Mouse (Mus musculus): ENCODE data around the gene Galnt12. TPM values are rescaled to one million over a fixed set of nuclear protein-coding genes. Genes with fewer than 3 reads are reported as not detected.

The Galnt12 gene
- total and polyA plus RNA-seq, 3 experiments = not detected

GRCm38 (mm10) chr4:47092387-47093021 lies 795 bp downstream of the Galnt12 start:
- no peak for ATAC-seq (ENCODE audit: extremely low read depth, insufficient number of reproducible peaks, low FRiP score, poor library complexity, severe bottlenecking)
- Histone ChIP-seq H3K4me3 (ENCODE audit: low read depth, low read length) (peak overlapping the region; percentile 23; the same call in 1 of the 2 replicates), H3K4me1 (ENCODE audit: insufficient read depth, low read depth, low read length) (no peaks in the 10 kb centered on the region), H3K9me3 (replicated peaks) (peaks cover 63% of the 10 kb centered on the region), H3K27me3 (ENCODE audit: insufficient read depth, low read length) (no peaks in the 10 kb centered on the region; the same call in 1 of the 2 replicates), H3K36me3 (replicated peaks) (no peaks in the 10 kb centered on the region)
- DNase-seq (ENCODE audit: low spot score) = no peak
- TF ChIP-seq POLR2AphosphoS5 (IDR thresholded peaks at IDR 0.05; ENCODE audit: insufficient replicate concordance, low read depth, low read length) (no peak), GATA1 (IDR thresholded peaks at IDR 0.05; ENCODE audit: borderline replicate concordance, low read length) (no peak), GATA2 (IDR thresholded peaks at IDR 0.05; ENCODE audit: borderline replicate concordance, low read depth, low read length) (no peak), TAL1 (conservative IDR thresholded peaks at IDR 0.05; ENCODE audit: low read depth, low read length) (no peak), CTCF (IDR thresholded peaks at IDR 0.05; ENCODE audit: low read depth, low read length) (no peak)

- no peak for DNase-seq (ENCODE audit: low spot score)
- Histone ChIP-seq H3K9me3 (replicated peaks) (peaks cover 69% of the 10 kb centered on the region), H3K27me3 (ENCODE audit: insufficient read depth, low read length) (no peaks in the 10 kb centered on the region; the same call in 1 of the 2 replicates), H3K4me3 (ENCODE audit: low read depth, low read length) (no peak overlapping the region), H3K36me3 (replicated peaks) (no peaks in the 10 kb centered on the region), H3K4me1 (ENCODE audit: insufficient read depth, low read depth, low read length) (no peaks in the 10 kb centered on the region)
- TF ChIP-seq GATA2 (IDR thresholded peaks at IDR 0.05; ENCODE audit: borderline replicate concordance, low read depth, low read length) = no peak
- TF ChIP-seq TAL1 (conservative IDR thresholded peaks at IDR 0.05; ENCODE audit: low read depth, low read length) = no peak
- no peak for TF ChIP-seq POLR2AphosphoS5 (IDR thresholded peaks at IDR 0.05; ENCODE audit: insufficient replicate concordance, low read depth, low read length)
- no peak for TF ChIP-seq GATA1 (IDR thresholded peaks at IDR 0.05; ENCODE audit: borderline replicate concordance, low read length)
- TF ChIP-seq CTCF (IDR thresholded peaks at IDR 0.05; ENCODE audit: low read depth, low read length) = no peak
- no peak for ATAC-seq (ENCODE audit: extremely low read depth, insufficient number of reproducible peaks, low FRiP score, poor library complexity, severe bottlenecking)
Observed at GRCm38 (mm10) chr4:47093161-47093560, 1.5 kb downstream of the Galnt12 start.

- no peak for ATAC-seq (ENCODE audit: extremely low read depth, insufficient number of reproducible peaks, low FRiP score, poor library complexity, severe bottlenecking)
- DNase-seq (ENCODE audit: low spot score) = no peak
- TF ChIP-seq POLR2AphosphoS5 (IDR thresholded peaks at IDR 0.05; ENCODE audit: insufficient replicate concordance, low read depth, low read length) (no peak), GATA1 (IDR thresholded peaks at IDR 0.05; ENCODE audit: borderline replicate concordance, low read length) (no peak)
- Histone ChIP-seq H3K36me3 (replicated peaks) (no peaks in the 10 kb centered on the region), H3K9me3 (replicated peaks) (peaks cover 65% of the 10 kb centered on the region), H3K4me3 (ENCODE audit: low read depth, low read length) (no peak overlapping the region), H3K27me3 (ENCODE audit: insufficient read depth, low read length) (no peaks in the 10 kb centered on the region; the same call in 1 of the 2 replicates), H3K4me1 (ENCODE audit: insufficient read depth, low read depth, low read length) (no peaks in the 10 kb centered on the region)
Observed at GRCm38 (mm10) chr4:47093647-47094046, 1.9 kb downstream of the Galnt12 start.

GRCm38 (mm10) chr4:47103561-47103960 lies 11.9 kb downstream of the Galnt12 start:
- DNase-seq (ENCODE audit: low spot score) (no peak), ATAC-seq (ENCODE audit: extremely low read depth, insufficient number of reproducible peaks, low FRiP score, poor library complexity, severe bottlenecking) (no peak)
- Histone ChIP-seq H3K4me3 (ENCODE audit: low read depth, low read length) (no peak overlapping the region), H3K9me3 (replicated peaks) (peaks cover 52% of the 10 kb centered on the region), H3K36me3 (replicated peaks) (no peaks in the 10 kb centered on the region), H3K4me1 (ENCODE audit: insufficient read depth, low read depth, low read length) (no peaks in the 10 kb centered on the region), H3K27me3 (ENCODE audit: insufficient read depth, low read length) (no peaks in the 10 kb centered on the region)
- TF ChIP-seq GATA1 (IDR thresholded peaks at IDR 0.05; ENCODE audit: borderline replicate concordance, low read length) (no peak), GATA2 (IDR thresholded peaks at IDR 0.05; ENCODE audit: borderline replicate concordance, low read depth, low read length) (no peak), POLR2AphosphoS5 (IDR thresholded peaks at IDR 0.05; ENCODE audit: insufficient replicate concordance, low read depth, low read length) (no peak), TAL1 (conservative IDR thresholded peaks at IDR 0.05; ENCODE audit: low read depth, low read length) (no peak), CTCF (IDR thresholded peaks at IDR 0.05; ENCODE audit: low read depth, low read length) (no peak)

- no peak for DNase-seq (ENCODE audit: low spot score)
- Histone ChIP-seq H3K4me3 (ENCODE audit: low read depth, low read length) (no peak overlapping the region), H3K4me1 (ENCODE audit: insufficient read depth, low read depth, low read length) (no peaks in the 10 kb centered on the region), H3K36me3 (replicated peaks) (no peaks in the 10 kb centered on the region), H3K9me3 (replicated peaks) (peaks cover 74% of the 10 kb centered on the region), H3K27me3 (ENCODE audit: insufficient read depth, low read length) (no peaks in the 10 kb centered on the region)
- TF ChIP-seq GATA2 (IDR thresholded peaks at IDR 0.05; ENCODE audit: borderline replicate concordance, low read depth, low read length) = no peak
- TF ChIP-seq TAL1 (conservative IDR thresholded peaks at IDR 0.05; ENCODE audit: low read depth, low read length) = no peak
- TF ChIP-seq POLR2AphosphoS5 (IDR thresholded peaks at IDR 0.05; ENCODE audit: insufficient replicate concordance, low read depth, low read length) = no peak
- no peak for TF ChIP-seq GATA1 (IDR thresholded peaks at IDR 0.05; ENCODE audit: borderline replicate concordance, low read length)
- no peak for ATAC-seq (ENCODE audit: extremely low read depth, insufficient number of reproducible peaks, low FRiP score, poor library complexity, severe bottlenecking)
Observed at GRCm38 (mm10) chr4:47111885-47112284, 20.2 kb downstream of the Galnt12 start.

GRCm38 (mm10) chr4:47112560-47112959 lies 20.9 kb downstream of the Galnt12 start:
- no peak overlapping the region for H3K4me3 ChIP-seq (ENCODE audit: low read depth, low read length)
- TF ChIP-seq GATA2 (IDR thresholded peaks at IDR 0.05; ENCODE audit: borderline replicate concordance, low read depth, low read length) = no peak
- no peak for TF ChIP-seq TAL1 (conservative IDR thresholded peaks at IDR 0.05; ENCODE audit: low read depth, low read length)
- TF ChIP-seq POLR2AphosphoS5 (IDR thresholded peaks at IDR 0.05; ENCODE audit: insufficient replicate concordance, low read depth, low read length) = no peak
- TF ChIP-seq CTCF (IDR thresholded peaks at IDR 0.05; ENCODE audit: low read depth, low read length) = no peak
- no peak for TF ChIP-seq GATA1 (IDR thresholded peaks at IDR 0.05; ENCODE audit: borderline replicate concordance, low read length)
- H3K9me3 ChIP-seq (replicated peaks) = peaks cover 74% of the 10 kb centered on the region
- no peaks in the 10 kb centered on the region for H3K4me1 ChIP-seq (ENCODE audit: insufficient read depth, low read depth, low read length)
- no peaks in the 10 kb centered on the region for H3K27me3 ChIP-seq (ENCODE audit: insufficient read depth, low read length)
- ATAC-seq (ENCODE audit: extremely low read depth, insufficient number of reproducible peaks, low FRiP score, poor library complexity, severe bottlenecking) (no peak), DNase-seq (ENCODE audit: low spot score) (no peak)
- no peaks in the 10 kb centered on the region for H3K36me3 ChIP-seq (replicated peaks)
